ENCODE assay signal across 11 mouse cellular contexts in the genomic region with DNA sequence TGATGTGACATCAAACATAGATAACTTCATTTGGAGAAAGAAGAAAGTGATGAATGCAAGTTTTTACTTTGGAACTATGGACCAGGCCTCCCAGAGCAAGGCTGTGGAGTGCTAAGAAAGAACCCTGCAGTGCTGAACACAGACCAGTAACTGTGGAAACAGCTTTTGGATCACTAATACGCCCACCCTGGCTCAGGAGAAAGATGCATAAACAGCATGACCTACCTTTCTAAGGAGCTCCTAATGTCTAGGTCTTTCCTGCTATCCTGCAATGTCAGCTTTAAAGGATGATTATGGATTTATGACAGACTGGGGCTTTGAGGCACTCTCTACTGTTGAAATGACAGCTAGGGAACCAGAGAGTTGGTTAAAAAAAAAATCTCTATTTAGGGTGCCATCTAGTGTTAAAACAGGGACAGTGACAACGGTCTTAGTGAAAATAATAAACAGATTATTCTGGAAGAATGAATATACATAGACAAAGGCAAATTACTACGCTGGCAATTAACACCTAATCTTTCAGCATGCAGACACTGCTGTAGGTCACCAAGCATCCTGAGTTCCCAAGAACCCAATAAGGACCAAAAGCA. TPM values are rescaled to one million over a fixed set of nuclear protein-coding genes. Genes with fewer than 3 reads are reported as not detected.
A peak's percentile ranks its signal among the peaks of the same experiment; 100 is the strongest.
DNase-seq lines count a peak whose midpoint lies in the region; ATAC-seq and TF ChIP-seq lines count a peak whose summit lies in the region.
"Had no signal": no experiment of that assay in that cellular context is flagged by ENCODE, and none has a peak within 500 bp of the region (broad histone marks: within the 10 kb centered on the region; RNA-seq: fewer than 3 reads in every experiment).

No protein-coding gene starts in this region.

- no peak overlapping the region for H3K27ac ChIP-seq in kidney, postnatal 0 days
- H3K27ac ChIP-seq: embryonic facial prominence, embryonic 12.5 days; liver, embryonic 12.5 days had no signal

- TF ChIP-seq CTCF in kidney, postnatal 0 days (IDR thresholded peaks at IDR 0.05; ENCODE audit: low read depth) = peak; percentile 51

- H3K9ac ChIP-seq in kidney, postnatal 0 days (ENCODE audit: low read depth, low read length) = no peak overlapping the region
- H3K9ac ChIP-seq: embryonic facial prominence, embryonic 12.5 days; liver, embryonic 12.5 days had no signal

- H3K4me3 ChIP-seq in kidney, postnatal 0 days (replicated peaks; ENCODE audit: low read depth, low read length) = no peak overlapping the region
- H3K4me3 ChIP-seq: embryonic facial prominence, embryonic 12.5 days; liver, embryonic 12.5 days had no signal

- no peak overlapping the region for H3K4me2 ChIP-seq in kidney, postnatal 0 days (ENCODE audit: low read length)
- H3K4me2 ChIP-seq: embryonic facial prominence, embryonic 12.5 days; liver, embryonic 12.5 days had no signal

- H3K4me1 ChIP-seq in kidney, postnatal 0 days (replicated peaks; ENCODE audit: insufficient read depth, low read length) = no peaks in the 10 kb centered on the region
- H3K4me1 ChIP-seq: embryonic facial prominence, embryonic 12.5 days; liver, embryonic 12.5 days had no signal

- H3K9me3 ChIP-seq in kidney, postnatal 0 days (replicated peaks; ENCODE audit: low read length) = no peaks in the 10 kb centered on the region
- H3K9me3 ChIP-seq: embryonic facial prominence, embryonic 12.5 days; liver, embryonic 12.5 days had no signal

- no peak for ATAC-seq in kidney, postnatal 0 days (replicated peaks; ENCODE audit: low FRiP score, low read depth)
- ATAC-seq in megakaryocyte-erythroid progenitor cell, adult 5-6 weeks (replicated peaks; ENCODE audit: low FRiP score, low TSS enrichment, poor library complexity, severe bottlenecking) = peak; percentile 75
- ATAC-seq in activated CD4-positive, CD25-positive, alpha-beta regulatory T cell, adult 4 months = no peak
- ATAC-seq: liver, embryonic 12.5 days had no signal

- WGBS in kidney, postnatal 0 days = 89% methylated on average over 3 of the region's 3 CpGs

- no peaks in the 10 kb centered on the region for H3K27me3 ChIP-seq in kidney, postnatal 0 days (ENCODE audit: insufficient read depth, low read length)
- H3K27me3 ChIP-seq: embryonic facial prominence, embryonic 12.5 days; liver, embryonic 12.5 days had no signal

- H3K36me3 ChIP-seq in kidney, postnatal 0 days (ENCODE audit: insufficient read depth, low read length) = 0 out of 2 replicates have a peak, but pooled peaks cover 5% of the 10 kb centered on the region

- DNase-seq in cerebellum, adult 9-10 months = peak; percentile 8
- no peak for DNase-seq in cerebellum, postnatal 25 days
- DNase-seq in kidney, postnatal 0 days (ENCODE audit: low spot score) = peak; percentile 44
- no peak for DNase-seq in kidney, postnatal 10 days
- peak; percentile 32 for DNase-seq in MN1 (ENCODE audit: low spot score)
- DNase-seq in ovary, postnatal 14 days (ENCODE audit: low spot score) = no peak
- DNase-seq: kidney, adult 9 months had no signal

RNA-seq across cellular contexts. Expression of a gene that starts 38.0 kb away (rescaled TPM):
- 28.0 and 28.4 TPM in 2 replicates for polyA plus RNA-seq in kidney, postnatal 0 days (2015; fragmentation: Nextera tagmentation; extraction: Ambion mirVana)
- 17.0 and 22.0 TPM in 2 replicates for total RNA-seq in megakaryocyte-erythroid progenitor cell, adult 5-6 weeks (2014; fragmentation: Nextera tagmentation)
- total RNA-seq in megakaryocyte-erythroid progenitor cell, adult 5-6 weeks (2017) = 20.5 and 24.0 TPM in 2 replicates
- polyA plus RNA-seq in activated CD4-positive, CD25-positive, alpha-beta regulatory T cell, adult 4 months (2017; shearing (Covaris generic)) = 10 to 100 TPM; 51.0 to 56.1 TPM

RNA-seq across cellular contexts. Expression of a gene that starts 38.6 kb away (rescaled TPM):
- 29.3 and 33.5 TPM in 2 replicates for polyA plus RNA-seq in kidney, postnatal 0 days (2015; fragmentation: Nextera tagmentation; extraction: Ambion mirVana)
- total RNA-seq in megakaryocyte-erythroid progenitor cell, adult 5-6 weeks (2014; fragmentation: Nextera tagmentation) = 40.0 and 50.6 TPM in 2 replicates
- 126 and 156 TPM in 2 replicates for total RNA-seq in megakaryocyte-erythroid progenitor cell, adult 5-6 weeks (2017)
- 10 to 100 TPM; 21.8 to 22.5 TPM for polyA plus RNA-seq in activated CD4-positive, CD25-positive, alpha-beta regulatory T cell, adult 4 months (2017; shearing (Covaris generic))

Comparison
In these comparisons a context has a peak if more than half of its experiments do, and no peak if none do; other contexts are left out.
1. DNase-seq: peak in cerebellum, adult 9-10 months (single experiment), kidney, postnatal 0 days (single experiment) and MN1 (single experiment); none in cerebellum, postnatal 25 days (0 of 2), kidney, postnatal 10 days (single experiment) and ovary, postnatal 14 days (single experiment).